Mouse (Mus musculus) testis, adult 2 months (tissue): ENCODE data around the gene Tifa. TPM values are rescaled to one million over a fixed set of nuclear protein-coding genes. Genes with fewer than 3 reads are reported as not detected.

ENCODE experiments used
- H3K27ac ChIP-seq: fragments of 200-500 bp; 2 replicates; pipeline ENCODE4 v1.5.1; 2012; ENCODE audit warnings: low read depth, low read length; ENCODE audit not compliant: control insufficient read depth, insufficient read depth
- H3K27me3 ChIP-seq: fragments of 200-500 bp; 2 replicates; pipeline ENCODE4 v1.6.1; 2012; ENCODE audit warnings: mild to moderate bottlenecking, low read length, moderate library complexity; ENCODE audit not compliant: control insufficient read depth, insufficient read depth
- H3K36me3 ChIP-seq: fragments of 200-500 bp; 2 replicates; pipeline ENCODE4 v1.6.1; 2012; ENCODE audit warnings: mild to moderate bottlenecking, low read length; ENCODE audit not compliant: control insufficient read depth, insufficient read depth
- H3K4me1 ChIP-seq: fragments of 200-500 bp; 2 replicates; pipeline ENCODE4 v1.6.1; 2012; ENCODE audit warnings: low read length; ENCODE audit not compliant: control insufficient read depth, insufficient read depth
- H3K4me3 ChIP-seq: fragments of 200-500 bp; 2 replicates; pipeline ENCODE4 v1.5.1; 2012; ENCODE audit warnings: low read depth, mild to moderate bottlenecking, low read length, moderate library complexity, mixed read lengths; ENCODE audit not compliant: control insufficient read depth
- CTCF ChIP-seq: fragments of 200-500 bp; IDR thresholded peaks from 2 replicates; pipeline ENCODE4 v1.5.1; 2012; ENCODE audit warnings: low read depth, mild to moderate bottlenecking, inconsistent platforms, low read length, moderate library complexity; ENCODE audit not compliant: control insufficient read depth, insufficient read depth, insufficient replicate concordance
- POLR2A ChIP-seq: fragments of 200-500 bp; IDR thresholded peaks from 2 replicates; pipeline ENCODE4 v1.6.1; 2012; ENCODE audit warnings: low read depth, mild to moderate bottlenecking, inconsistent platforms, low read length, moderate library complexity; ENCODE audit not compliant: control insufficient read depth
- polyA plus RNA-seq: library from polyadenylated mRNA; depleted of rRNA; stranded (reverse); fragments of >200 nt; gene quantifications from 2 replicates; pipeline ENCODE4 v1.2.3, GENCODE M21; 2012

Tifa gene
- polyA plus RNA-seq, 1 experiment = 0.96 TPM

DNA sequence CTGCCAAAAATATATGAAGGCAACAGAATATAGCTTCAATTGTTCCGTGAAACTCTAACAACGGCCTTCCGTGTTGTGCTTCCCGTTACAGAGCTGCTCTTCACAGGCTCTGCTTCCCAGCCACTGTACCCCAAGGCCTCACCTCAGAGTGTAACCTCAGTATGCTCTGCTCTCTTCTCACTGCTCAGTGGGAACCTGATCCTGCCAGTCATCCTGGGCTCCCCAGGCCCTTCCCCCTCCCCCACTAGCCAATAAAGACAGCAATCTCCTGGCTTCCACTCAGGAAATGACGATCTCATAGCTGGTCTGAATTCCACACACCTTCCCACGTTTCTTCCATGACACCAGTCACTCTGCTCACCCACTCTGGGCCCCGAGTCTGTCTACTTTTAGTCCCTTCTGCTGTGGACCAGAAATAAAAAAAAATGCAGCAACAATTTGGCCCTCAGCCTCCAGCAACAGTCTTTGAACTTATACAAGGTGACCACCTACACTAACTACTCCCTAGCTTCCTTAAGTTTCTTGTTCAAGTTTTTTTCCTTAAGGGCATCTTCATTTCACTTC is 27.6 kb downstream of the Tifa start:
- H3K27me3 ChIP-seq = no peaks in the 10 kb centered on the region
- H3K36me3 ChIP-seq = no peaks in the 10 kb centered on the region
- H3K4me3 ChIP-seq = no peak overlapping the region
- H3K27ac ChIP-seq = no peak overlapping the region
- TF ChIP-seq CTCF (no peak), POLR2A (no peak)
- H3K4me1 ChIP-seq = no peaks in the 10 kb centered on the region

DNA sequence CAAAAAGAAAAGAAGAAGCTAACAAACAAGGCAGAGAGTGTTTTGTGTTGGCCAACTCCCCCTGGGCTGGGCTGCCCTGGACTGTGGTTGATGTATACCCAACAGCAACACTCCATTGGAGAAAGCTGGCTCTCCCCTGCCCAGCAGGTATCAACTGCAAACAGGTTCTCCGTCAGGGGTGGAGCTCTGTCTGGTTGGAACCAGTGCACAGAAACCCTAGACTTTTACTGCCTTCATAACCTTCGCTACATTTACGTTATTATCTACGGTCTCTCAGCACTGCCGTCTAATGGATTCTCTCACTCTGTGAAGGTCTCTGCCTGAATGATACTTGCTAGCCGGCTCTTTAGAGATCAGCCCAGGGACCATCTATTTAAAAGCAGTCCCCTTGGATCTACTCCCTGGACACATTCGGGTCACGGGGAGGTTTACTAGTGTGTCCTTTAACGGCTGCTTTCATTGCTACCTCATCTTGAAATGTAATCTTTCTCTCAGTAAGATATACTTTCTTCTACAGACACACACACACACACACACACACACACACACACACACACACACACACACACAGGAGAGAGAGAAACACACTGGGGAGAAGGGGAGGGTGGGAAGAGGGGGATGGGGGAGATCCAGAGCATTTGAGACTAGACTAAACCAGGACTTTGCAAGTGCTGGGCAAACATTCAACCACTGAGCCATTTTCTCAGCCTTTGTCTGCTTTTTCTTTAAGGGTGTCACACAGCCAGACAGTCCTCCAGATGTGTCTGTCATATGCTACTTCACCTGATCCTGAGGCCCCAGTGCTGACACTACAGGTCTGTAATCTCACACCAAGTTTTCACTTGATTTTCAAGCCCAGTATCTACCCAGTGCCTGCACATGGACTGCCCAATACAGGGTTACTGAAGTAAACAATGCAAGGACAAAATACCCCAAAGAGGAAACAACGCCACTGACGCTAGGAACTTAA is 29.4 kb downstream of the Tifa start:
- no peaks in the 10 kb centered on the region for H3K4me1 ChIP-seq
- no peaks in the 10 kb centered on the region for H3K36me3 ChIP-seq
- H3K4me3 ChIP-seq = no peak overlapping the region
- H3K27me3 ChIP-seq = no peaks in the 10 kb centered on the region
- no peak overlapping the region for H3K27ac ChIP-seq
- TF ChIP-seq POLR2A (no peak), CTCF (no peak)

DNA sequence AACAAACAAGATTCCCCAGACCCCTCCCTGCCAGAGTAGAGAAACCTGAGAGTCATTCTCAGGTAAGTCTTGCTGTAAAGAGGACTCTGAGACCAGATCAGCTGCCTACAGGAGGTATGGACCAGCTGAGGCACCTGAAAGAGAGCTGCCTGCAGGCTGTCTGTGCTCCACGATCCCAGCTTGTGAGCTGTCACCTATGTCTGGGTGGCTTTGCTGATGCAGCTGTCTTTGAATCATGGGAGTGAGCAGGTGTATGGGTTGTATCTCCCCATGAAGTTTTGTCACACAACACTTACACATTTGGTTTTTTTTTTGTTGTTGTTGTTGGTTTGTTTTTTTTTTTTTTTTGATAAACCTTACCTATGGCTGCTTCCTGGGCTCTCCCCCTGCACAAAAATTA is 30.8 kb downstream of the Tifa start:
- Histone ChIP-seq H3K27ac (no peak overlapping the region), H3K4me1 (no peaks in the 10 kb centered on the region), H3K4me3 (no peak overlapping the region), H3K27me3 (no peaks in the 10 kb centered on the region), H3K36me3 (no peaks in the 10 kb centered on the region)
- no peak for TF ChIP-seq POLR2A
- TF ChIP-seq CTCF = no peak

DNA sequence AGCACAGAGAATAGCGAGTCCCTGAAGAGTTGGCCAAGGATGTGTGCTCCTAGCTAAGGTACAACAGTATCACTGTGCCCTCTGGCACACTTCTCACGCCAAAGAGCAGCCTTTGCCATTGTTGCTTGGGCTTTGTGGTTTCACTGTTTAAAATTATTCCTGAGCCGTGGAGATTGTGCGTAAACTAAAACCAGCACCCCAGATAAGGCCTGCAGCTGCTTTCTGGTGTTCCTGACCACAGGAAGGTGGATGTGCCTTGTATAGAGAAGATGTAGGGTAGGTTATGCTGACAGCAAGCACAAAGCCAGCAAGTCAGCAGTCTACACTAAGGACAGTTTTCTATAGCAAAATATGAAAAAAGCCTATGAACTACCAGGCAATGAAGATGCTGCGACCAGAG is 31.6 kb downstream of the Tifa start:
- Histone ChIP-seq H3K27me3 (no peaks in the 10 kb centered on the region), H3K36me3 (no peaks in the 10 kb centered on the region), H3K4me1 (no peaks in the 10 kb centered on the region), H3K27ac (no peak overlapping the region), H3K4me3 (no peak overlapping the region)
- TF ChIP-seq POLR2A (no peak), CTCF (no peak)

DNA sequence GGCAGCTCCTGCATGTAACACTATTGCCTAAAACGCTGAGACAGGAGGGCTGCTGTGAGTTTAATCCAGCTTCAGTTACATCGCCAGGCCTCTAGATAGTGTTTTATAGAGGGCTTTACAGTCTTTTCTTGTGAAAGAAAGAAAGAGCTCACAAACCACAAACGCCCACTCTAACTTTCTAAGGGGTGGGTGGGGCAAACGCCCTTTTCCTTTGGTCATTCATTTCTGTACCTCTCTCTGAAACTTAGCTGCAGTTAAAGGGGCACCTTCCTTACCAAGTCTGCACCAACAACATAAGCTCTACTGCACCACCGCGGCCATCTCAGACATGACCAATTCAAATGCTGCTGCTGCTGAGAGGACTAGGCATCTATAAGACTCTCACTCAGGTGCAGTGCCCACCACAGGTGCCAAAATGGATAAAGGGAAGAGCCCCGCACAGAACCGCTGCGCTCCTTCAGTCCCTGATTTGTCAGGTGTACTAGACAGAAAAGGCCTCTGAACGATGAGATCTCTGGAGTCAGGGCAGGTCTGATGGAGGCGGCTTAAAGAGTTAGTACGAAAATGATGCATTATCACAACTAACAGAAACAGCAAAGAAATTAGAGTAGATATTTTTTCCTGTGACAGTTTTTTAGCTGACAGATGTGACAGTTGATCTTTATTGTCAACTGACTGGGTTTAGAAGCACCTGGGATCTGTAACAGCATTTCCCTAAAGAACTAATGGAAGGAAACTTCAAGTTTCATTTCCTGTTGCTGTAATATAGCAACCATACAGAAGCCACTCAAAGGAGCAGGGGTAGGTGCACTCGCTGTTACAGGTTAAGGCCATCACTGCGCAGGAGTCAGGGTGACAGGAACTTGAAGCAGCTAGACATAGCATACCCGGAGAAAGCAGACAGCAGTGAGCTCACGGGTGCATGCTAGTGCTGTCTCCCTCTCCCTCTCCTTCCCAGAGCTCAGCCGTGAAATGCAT is 34.6 kb downstream of the Tifa start:
- H3K27ac ChIP-seq = no peak overlapping the region
- H3K4me1 ChIP-seq = no peaks in the 10 kb centered on the region
- no peak overlapping the region for H3K4me3 ChIP-seq
- no peaks in the 10 kb centered on the region for H3K36me3 ChIP-seq
- no peak for TF ChIP-seq POLR2A
- TF ChIP-seq CTCF = no peak
- H3K27me3 ChIP-seq = no peaks in the 10 kb centered on the region

DNA sequence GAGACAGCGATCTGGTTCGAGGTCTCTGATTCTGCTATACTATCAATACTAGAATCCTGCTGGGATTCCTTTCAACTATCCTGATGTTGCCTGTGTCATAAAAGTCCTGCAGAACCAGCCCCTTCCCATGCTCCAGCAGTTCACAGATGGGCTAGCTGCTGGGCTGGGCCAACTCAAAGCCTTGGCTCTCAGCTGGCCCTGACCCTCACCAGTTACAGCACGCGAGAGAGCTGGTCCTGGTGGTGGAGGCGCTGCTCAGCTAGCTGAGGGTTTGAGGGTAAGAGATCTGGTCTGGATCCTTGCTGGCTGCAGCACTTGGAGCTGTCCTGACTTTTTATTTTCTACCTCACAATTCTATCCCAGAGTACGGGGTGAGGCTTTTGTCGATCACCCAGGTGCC is 36.9 kb downstream of the Tifa start:
- H3K27ac ChIP-seq = no peak overlapping the region
- no peaks in the 10 kb centered on the region for H3K36me3 ChIP-seq
- no peak overlapping the region for H3K4me3 ChIP-seq
- TF ChIP-seq CTCF (no peak), POLR2A (no peak)
- no peaks in the 10 kb centered on the region for H3K4me1 ChIP-seq
- H3K27me3 ChIP-seq = no peaks in the 10 kb centered on the region

DNA sequence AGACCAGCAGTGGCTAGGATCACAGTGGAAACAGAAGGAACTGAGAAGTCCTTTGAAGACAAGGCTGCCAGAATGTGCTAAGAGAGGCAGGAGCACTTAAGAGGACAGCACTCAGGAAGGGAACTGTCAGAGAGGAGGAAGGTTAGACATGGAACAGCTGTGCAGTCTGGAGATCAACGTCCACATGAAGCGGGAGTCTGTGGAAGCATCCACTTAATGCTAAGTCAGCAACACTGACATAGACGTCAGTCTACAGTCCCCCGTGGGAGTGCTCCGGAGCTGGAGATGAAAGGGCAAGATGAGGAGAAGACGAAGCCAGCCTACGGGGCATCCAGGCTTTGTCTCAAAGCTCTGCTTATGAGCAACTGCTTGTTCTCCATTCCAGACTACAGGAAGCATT is 37.5 kb downstream of the Tifa start:
- Histone ChIP-seq H3K4me1 (no peaks in the 10 kb centered on the region), H3K27me3 (no peaks in the 10 kb centered on the region), H3K36me3 (no peaks in the 10 kb centered on the region), H3K27ac (no peak overlapping the region), H3K4me3 (no peak overlapping the region)
- TF ChIP-seq CTCF (no peak), POLR2A (no peak)
